Mouse (Mus musculus): ENCODE results near the gene Rab4b.

Gene Rab4b

DNA sequence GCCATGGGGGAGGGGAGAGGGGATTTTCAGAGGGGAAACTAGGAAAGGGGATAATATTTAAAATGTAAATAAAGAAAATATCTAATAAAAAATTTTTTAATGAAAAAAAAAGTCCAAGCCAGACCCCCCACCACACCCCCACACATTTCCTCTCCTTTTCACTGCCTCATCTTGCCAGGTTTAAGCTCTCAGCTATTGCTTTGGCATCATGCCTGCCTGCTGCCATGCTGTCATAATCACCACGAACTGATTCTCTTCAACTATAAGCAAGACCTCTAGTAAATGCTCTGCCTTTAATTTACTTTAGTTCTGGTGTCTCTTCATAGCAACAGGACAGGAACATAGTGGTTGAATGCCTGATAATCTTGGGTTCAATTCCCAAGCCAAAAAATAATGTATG, 3.8 kb upstream of the Rab4b start:
- DNase-seq = no peak

DNA sequence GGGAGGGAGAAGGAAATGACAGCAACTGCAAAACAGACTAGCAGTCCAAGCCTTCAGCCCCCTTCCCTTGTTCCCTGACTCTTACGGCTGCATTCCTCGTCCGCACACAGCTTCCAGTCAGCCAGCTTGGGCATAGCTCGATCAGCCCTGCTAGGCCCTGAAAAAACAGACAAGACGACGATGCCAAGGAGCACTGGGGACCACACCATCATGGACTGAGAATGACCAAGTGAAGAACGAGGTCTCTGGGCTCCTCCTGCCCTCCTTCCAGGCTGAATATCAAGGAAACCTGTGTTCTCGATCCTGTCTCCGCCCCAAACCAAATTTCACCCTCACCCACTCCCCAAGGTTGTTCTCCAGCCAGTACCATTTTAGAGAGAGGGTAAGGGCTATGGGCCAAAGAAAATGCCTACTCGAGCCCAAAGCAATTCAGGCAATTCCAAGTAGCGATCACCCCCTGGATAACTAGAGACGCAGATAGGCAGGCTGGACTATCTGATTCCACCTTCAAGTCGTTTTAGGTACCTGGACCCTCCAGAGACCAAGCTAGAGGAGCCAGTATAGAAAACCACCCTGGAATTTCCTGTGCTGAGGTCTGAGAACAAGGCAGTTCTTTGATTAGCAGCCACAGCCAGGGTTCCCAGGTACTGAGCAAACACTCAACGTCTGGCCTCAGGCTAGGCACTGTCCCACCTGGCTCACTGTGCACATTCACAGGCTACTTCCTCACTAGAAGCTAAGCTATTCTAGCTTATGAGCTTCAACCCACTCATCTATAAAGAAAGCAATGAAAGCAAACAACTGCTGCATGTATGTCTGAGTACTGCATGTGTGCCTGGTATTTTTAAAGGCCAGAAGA, 2.4 kb upstream of the Rab4b start, which contains the start of the genes Gm21983 and Mia:
Gm21983 (minus strand) TSS at position 250 of the 859 bp plus-strand sequence.
Mia (minus strand) TSS at position 321 of the 859 bp plus-strand sequence.
- no peak for DNase-seq

DNA sequence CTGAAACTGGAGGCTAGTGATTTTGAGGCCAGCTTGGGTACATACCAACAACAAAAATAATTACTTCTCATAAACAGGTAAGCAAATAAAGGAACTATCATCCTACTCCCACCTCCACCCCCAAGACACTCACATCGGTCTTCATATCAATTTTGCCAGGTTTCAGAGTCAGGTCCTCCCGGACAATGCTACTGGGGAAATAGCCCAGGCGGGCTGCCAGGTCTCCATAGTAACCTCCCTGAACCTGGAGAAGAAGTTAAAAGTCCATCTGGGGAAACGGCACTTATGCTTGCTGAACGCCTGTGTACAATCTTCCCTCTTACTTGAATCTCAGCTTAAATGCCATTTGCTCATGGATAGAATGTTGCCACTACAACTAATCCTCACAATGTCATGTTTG, 1.3 kb upstream of the Rab4b start:
- no peak for DNase-seq

DNA sequence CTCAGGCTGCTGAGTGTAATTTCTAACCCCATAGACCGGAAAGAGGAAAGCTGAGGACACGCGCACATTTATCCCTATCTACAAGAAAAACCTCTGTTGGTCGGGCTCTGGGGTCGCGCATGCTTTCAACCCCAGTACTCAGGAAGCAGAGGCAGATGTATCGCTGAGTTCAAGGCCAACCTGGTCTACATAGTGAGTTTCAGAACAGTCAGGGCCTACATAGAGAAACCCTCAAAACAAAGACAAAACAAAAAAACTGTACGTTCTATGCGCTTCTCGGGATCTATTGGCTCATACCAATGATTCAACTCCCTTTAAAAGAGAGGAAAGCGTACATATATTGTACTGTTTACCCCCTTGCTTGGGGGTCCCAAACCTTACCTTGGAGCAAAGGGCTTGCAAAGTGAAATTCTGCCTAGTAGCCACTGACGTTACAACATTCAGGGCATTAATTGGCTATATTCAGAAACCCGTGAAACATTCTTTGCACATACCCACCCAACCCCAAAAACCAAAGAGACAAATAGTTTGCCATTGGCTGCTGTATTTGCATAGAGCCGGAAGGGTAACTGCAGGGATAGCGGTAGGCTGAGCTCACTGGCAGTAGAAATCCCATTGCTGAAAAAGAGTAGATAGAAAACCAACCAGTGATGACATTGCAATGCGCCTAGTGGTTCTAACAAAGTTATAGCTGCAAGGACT, 672 bp upstream of the Rab4b start:
- DNase-seq = no peak

DNA sequence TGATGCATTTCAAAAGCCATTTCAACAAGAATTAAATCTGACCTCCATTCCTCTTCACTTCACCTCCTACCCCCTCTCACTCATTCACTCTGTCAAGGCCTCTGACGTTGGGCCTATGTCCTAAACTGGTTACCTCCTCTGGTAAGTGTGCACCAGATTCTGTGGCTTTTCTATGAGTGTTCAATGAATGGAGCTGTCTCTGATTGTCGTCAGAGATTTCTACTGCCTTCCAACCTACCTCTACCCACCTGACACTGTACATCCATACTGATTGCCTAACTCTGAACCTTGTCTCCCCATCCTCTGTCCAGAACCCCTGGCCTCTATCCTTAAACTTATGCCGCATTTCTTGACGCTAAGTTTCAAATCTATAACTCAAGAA, 763 bp downstream of the Rab4b start:
- no peak for DNase-seq

DNA sequence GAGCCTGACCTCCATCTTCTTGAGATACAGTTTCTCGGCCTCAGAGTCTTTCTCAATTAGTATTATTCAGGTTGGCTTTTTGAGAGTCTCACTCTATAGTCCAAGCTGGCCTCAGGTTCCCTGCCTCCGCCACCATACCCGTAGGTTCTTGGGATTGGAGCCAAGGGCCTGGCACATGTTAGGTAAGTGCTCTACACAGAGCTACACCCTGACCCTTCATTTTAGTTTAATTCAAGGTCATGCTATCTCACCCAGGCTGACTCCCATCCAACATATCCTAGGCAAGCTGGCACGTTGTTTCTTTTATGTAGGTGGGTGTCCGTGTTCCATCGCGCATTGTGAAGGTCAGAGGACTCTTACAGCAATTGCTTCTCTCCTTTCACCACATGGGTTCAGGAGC, 3.8 kb downstream of the Rab4b start:
- no peak for DNase-seq

DNA sequence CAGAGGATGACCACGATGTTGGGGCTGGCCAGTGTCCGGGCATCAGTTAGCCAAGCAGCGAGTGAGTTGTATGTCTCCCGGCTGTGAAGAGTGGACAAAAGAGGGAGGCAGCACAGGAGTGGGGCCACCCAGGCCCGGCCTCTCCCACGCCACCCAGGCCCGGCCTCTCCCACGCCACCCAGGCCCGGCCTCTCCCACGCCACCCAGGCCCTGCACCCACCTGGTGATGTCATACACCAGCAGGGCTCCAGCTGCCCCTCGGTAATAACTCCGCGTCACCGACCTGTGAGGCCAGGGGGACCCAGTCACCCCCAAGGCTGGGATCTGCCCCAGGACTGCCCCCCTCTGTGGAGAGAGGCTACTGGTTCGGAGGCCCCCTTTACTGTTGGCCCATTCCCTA, 4.2 kb downstream of the Rab4b start:
- DNase-seq = no peak

DNA sequence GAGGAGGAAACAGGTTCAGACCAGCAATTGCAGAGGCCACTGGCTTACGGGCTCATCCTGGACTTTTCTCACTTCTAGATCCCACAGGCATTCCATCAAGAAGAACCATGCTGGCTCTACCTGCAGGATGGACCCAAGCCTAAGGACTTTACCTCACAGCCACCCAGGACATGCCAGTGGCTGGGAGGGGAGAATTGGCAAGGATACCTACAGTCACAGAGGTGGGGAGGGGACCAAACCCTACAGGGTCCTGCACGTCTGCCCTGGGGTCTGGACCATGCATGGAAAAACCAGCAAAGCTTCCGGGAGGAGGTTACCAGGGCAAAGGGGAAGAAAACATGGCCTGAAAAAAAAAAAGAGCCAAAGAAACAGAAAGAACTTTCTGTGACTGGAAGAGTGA, 7.7 kb downstream of the Rab4b start:
- no peak for DNase-seq

DNA sequence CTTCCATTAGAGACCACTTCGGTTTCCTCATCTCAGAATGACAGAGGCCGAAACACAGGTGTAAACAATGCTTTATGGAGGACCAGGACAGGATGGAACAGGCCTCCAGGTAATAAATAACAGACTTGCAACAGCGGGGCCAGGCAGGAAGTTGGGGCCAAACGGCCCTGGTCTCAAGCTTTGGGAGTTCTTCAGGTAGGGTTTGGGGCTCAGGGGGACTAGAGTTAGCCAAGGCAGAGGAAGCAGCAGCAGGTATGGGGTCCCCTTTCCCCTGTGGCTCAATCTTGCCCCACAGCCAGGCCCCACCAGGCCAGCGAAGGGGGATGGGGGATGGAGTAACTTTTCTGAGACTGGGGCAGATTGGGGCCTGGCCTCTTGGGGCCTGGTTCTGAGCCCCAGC, 10.3 kb downstream of the Rab4b start:
- no peak for DNase-seq

DNA sequence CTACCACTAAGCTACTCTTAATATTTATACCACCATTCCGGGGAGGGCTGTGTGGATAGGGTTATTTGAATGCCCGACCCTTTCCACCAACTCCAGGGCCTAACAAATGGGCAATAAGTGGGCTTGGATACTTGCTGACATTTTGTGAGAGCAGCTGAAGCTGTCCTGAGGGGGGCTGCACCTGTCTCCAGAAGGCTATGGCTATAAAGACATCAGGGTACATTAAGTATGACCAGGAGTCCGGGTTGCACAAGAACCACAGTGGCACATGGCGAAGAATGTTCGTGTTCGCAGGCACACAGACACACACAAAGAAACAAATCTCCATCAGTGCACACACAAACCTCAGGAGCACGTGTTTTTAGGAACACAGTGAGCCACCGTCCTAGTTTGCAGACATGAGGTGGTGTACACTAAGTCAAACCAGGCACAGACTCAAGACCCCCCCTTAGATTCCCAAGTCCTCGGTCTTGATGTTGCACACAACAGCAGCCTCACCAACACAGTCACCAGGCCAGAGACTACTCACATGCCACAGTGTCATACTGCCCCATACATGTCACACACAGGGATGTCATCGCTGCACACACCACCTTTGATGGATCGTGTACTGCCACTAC, 11.1 kb downstream of the Rab4b start:
- DNase-seq = no peak

DNA sequence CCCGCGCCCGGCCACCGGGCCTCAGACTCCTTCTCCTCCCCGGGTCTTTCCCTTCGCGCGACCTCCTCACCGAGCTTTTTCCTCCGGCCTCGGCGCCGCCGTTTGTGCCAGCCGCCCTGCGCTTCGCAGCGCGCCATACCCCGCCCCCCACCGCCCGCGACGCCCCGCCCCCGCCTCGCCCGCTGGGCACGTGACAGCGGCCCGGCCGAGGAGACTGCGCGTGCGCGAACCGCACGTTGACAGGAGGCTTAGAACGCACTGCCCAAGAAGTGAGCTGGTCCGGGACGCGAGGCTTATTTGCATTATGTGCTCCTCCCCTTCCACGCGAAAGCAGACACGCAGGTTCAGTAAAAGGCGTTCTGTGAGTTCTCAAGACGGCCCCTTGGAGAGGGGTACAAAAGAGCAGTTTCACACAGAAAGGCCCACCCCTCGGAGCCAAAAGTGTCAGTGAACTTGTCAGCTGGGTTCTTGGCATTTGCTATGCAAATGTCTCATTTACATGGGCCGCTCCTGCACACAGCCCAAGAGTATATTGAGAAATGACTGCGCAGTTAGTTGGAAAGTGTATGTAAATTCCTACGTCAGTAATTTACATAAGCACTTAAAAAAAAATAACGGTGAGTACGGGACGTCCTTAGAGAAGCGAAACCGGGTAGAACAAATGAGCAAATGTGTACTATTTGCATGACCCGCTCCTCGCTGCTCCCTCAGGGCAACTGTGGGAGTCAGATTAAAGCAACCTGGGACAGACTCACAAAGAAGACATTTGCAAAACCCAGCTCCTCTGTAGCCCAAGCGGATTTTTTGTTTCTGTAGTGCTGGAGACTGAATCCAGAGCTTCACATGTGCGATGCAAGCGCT, 11.9 kb downstream of the Rab4b start, which contains the start of gene Egln2:
Egln2 (minus strand) TSS at position 189 of the 861 bp plus-strand sequence.
- peak; percentile 95 for DNase-seq

DNA sequence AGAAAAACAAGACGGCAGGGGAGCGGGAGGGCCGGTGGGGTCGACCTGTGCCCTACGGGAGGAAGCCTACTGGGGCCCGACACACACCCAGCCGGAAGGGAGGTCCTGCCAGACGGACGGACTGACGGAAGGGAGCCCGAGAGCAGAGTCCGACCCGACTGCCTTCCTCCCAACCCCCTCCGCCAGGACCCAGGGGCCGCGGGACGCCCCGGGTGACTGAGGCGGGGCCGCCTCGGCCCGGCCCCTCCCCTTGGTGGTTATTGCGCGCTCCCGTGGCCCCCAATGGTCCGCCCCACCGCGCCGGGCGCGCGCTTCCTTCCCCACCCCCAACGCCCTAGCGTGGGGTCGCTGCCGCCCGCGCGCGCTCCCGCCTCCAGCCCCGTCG, 12.5 kb downstream of the Rab4b start:
- DNase-seq = peak; percentile 87

DNA sequence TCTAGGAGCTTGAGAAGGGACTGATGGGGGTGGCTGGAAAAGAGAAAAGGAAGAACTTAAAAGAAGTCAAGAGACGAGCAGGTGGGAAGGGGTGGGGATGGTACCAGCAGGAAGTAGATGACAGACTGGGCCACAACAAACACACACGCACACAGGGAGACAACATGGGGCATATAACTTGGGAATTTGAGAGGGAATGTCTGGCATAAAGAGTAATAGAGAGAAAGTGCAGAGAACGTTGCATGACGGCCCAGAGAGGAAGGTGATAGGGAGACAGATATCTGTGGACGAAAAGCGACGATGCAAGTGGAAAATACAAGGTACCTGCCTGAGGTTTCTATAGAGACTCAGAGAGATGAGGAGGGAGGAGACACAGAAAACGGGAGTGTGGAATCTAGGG, 13.0 kb downstream of the Rab4b start:
- DNase-seq = no peak

DNA sequence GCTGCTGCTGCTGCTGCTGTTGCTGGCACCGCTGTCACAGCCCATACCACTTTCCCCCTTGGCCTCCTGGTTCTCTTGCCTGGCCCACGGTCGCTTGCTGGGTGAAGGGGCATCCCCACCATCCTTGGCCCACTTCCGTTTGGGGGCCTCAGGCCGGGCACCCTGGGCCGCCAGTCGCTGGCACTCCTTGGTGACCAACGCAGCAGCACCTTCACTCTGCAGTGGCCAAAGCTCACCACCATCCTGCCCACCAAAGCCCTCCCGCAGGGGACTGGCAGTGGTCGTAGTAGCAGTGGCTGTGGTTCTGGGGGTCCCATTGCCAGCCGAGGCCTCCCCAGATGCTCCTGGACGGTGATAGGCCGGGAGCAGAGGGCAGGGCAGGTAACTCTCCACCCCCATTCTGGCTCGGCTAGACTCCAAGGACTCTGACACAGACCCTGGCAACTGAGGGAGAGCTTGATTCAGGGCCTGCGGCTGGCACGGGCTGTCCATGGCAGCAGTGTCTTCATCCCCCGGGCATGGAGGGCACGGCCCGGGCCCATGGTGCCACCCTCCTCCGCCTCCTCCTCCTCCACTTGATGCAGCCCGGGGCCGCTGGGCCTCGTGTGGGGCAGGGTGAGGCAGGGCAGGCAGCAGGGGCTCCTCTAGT, 13.6 kb downstream of the Rab4b start:
- DNase-seq = no peak

DNA sequence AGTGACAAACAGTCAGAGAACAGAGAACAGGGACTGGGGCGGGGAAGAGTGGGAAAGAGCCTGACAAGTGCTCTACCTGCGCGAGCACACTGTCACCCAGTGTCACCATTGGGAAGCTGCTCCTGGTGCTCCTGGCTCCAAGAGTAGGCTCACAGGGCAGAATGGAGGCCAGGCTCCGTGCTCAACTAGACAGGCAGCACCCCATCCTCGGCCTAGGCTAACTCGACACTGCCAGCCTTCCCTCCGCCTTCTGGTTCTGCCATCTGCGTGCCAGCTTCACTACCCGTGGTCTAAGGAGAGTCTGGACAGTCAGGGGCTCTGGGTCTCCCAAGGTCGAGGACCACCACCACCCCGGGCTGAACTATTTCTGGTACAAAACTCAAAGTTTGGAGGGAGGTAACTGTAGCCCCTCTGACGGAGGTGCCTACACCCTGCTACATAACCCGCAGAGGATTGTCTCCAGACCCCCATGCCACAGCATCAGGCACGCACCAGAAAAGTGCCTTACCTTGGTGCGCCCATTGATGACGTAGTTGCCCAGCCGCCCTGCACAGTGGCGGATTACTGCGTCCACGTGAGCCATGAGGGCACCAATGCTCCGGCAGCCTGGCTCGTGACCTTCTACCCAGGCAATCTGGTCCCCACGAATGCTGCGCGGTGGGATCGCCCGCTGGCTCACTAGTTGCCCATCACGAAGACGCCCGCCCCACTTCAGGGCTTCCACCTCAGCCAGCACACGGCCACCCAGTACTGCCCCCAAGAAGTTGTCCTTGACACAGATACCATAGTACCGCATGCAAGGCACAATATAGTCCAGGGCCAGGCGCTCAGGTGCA, 14.4 kb downstream of the Rab4b start:
- DNase-seq = no peak

DNA sequence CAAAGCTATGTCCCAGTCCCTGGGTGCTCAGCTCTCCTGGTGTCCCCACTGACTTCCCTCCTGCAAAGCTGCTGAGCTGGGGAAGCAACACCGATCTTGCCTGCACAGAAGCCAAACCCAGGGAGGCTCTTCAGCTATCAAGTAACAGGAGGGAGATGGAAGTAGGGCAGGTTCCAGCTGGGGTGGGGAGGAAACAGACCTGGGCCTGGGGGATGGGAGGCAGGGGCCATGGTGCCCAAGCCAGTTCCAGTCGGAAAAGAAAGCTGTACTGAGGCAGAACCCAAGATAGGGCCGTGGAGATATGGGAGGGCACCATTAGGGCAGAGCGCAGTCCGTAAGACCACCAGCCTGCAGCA, 15.3 kb downstream of the Rab4b start:
- no peak for DNase-seq

DNA sequence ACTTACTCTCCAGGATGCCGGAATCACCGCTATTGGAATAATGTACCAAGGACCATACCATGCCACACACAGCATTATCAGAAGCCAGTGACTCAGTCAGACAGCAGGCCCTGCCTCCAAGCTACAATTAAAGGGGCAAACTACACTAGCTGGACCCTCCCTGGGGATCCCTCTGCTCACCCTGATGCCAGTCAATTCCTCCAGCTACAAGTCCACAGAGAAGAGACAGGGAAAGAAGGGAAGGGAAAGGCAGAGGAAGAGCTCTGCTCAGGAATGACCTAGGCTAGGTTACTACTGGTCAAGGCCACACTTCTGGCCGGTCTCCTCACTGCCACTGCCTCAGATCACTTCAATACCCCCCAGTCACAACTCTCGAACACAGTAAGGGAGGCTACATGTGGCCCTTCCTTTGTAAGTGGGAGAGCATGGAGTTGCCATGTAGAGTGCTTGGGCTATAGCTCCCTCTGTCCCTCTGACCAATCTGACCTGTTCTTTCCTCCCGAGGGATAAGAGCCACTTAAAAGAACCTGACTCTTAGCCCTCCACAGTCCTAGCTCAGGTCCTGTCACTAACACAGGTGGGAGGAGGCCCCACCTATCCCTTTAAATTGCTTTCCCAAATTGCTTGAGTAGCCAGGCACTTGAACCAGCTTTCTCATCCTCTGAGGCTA, 15.8 kb downstream of the Rab4b start:
- DNase-seq = no peak

DNA sequence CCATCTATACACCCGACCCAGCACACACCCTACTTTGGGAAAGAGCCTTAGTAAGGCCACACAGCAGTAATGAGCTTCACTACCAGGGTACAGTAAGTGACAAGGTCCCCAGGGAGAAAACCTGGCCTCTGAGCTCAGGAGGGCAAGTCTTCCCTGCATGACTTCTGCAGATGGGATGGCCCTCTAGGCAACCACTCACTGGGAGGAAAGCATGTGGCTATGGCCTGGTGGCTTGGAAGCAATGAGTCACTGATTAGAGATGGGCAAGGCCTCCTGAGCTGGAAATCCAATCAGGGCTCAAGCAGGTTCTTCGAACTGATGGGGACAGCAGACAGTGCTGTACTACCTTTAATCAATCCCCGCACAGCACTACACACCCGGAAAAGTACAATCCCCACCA, 17.0 kb downstream of the Rab4b start:
- DNase-seq = no peak

DNA sequence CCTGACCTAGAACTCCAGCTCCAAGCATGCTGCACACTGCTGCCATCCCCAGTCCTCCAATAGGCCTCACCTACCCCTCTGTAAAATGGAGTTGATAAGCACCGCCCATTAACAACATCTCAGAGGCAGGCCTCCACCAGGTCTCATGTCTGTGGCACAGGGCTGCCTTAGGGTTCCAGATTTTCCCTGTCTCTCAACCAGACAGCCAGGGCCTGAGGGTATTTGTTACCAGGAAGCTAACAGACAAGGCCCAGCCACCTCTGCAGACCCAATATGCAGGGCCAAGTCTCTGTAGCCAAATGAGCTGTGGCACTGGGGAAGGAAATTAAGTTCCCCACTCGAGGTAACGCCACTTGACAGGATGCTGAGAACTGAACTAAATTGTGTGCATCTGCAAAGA, 17.8 kb downstream of the Rab4b start:
- DNase-seq = no peak

DNA sequence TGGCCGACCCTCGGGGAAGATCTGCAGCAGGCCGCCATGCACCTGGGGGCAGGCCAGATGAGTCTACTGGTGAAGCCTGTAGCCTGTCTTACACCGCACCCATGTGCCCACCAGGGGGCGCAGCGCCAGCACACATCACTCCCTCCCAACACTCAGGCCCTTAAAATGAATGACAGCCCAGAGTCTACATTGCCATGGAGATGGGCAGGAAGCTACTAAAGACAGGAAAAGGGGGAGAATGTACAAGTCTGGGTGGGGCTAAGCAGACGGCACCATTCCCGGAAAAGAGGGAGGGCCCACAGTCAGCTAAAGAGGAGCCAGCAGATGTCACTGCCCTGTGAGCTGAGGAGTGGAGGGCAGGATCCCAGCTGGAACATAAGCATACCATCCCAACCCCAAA, 18.8 kb downstream of the Rab4b start:
- DNase-seq = peak; percentile 96

DNA sequence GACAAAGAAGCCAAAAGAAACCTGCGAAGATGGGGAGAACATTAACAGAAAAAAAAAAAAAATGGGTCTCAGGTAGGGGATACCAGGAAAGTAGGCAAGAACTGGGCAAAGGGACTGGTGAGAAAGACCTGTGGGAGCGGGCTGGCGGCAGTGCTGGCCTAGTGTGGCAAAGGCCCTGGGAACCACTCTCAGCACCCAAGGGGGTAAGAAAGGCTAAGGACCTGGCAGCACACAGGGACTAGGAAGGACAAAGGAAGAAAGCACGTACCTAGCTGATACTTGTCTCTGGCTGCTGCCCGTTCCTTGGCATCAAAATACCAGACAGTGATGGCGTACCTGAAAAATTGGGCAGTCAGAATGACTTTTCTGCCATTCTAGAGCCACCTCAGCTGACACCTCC, 19.4 kb downstream of the Rab4b start:
- no peak for DNase-seq

All from retina, postnatal 1 day (tissue).